Mouse (Mus musculus): Measurements from ENCODE around the gene Pabpc4. TPM values are rescaled to one million over a fixed set of nuclear protein-coding genes. Genes with fewer than 3 reads are reported as not detected.

The Pabpc4 gene
- total and polyA plus RNA-seq, 3 experiments = 394 to 684 TPM; not detected in 1

DNA sequence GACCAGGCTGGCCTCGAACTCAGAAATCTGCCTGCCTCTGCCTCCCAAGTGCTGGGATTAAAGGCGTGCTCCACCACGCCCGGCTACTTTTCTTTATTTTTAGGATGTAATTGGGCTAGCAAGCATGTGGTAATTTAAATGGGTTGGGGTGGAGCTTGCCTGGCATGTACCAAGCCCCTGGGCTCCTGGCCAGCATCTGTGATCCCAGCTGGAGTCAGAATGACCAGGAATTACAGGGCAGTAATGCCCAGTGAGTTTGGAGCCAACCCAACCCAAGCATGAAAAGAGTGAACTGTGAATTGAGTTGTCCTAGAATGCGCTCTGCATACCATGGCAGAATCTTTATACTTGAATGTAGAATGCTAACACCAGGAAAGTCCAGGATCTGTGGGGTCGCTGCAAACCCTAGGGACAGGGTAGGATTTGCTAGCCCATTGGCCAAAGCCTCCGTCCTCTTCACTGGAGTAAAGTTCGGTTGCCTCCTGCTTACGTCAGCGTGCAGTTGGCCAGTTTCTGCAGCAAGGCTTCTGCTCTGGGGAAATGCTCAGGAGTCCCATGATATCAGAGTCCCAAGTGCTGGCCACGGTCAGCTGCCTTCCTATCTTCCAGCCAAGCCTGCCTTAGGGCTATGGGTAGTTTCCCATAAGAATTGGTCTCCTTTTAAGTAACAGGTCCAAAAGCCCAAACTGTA lies 37.0 kb downstream of the Pabpc4 start:
- Histone ChIP-seq H3K27me3 (ENCODE audit: control insufficient read depth in 1 of 2, insufficient read depth in 2 of 2, low read length in 2 of 2) (no peaks in the 10 kb centered on the region), H3K9me3 (replicated peaks; ENCODE audit: insufficient read depth, low read length) (no peaks in the 10 kb centered on the region), H3K36me3 (ENCODE audit: control insufficient read depth in 1 of 2, insufficient read depth in 2 of 2, low read length in 2 of 2) (peaks cover 0 to 25% of the 10 kb centered on the region in 2 experiments; a peak in 2 of 4 replicates), H3K4me3 (ENCODE audit: control insufficient read depth in 1 of 2, insufficient read depth in 1 of 2, low read depth in 2 of 2, low read length in 2 of 2) (no peak overlapping the region), H3K9ac (ENCODE audit: control insufficient read depth, low read depth, low read length, poor library complexity, severe bottlenecking) (no peak overlapping the region), H3K79me2 (ENCODE audit: control insufficient read depth, insufficient read depth, low read length, poor library complexity) (no peaks in the 10 kb centered on the region), H3K27ac (ENCODE audit: control insufficient read depth, low read depth, low read length) (no peak overlapping the region), H3K4me1 (ENCODE audit: control insufficient read depth in 1 of 2, insufficient read depth in 2 of 2, low read length in 2 of 2) (no peaks in the 10 kb centered on the region)
- TF ChIP-seq SMC3 (IDR thresholded peaks at IDR 0.05; ENCODE audit: low read depth, low read length) (no peak), MYC (IDR thresholded peaks at IDR 0.05; ENCODE audit: low read depth, low read length) (no peak), ZNF384 (IDR thresholded peaks at IDR 0.05; ENCODE audit: low read depth, low read length) (no peak), MYB (IDR thresholded peaks at IDR 0.05; ENCODE audit: low read depth, low read length) (no peak), MAZ (IDR thresholded peaks at IDR 0.05; ENCODE audit: low read depth, low read length) (no peak), POLR2A (IDR thresholded peaks at IDR 0.05; ENCODE audit: control insufficient read depth in 1 of 2, insufficient read depth in 1 of 2, low read depth in 1 of 2, low read length in 2 of 2, poor library complexity in 1 of 2) (no peak), TCF12 (IDR thresholded peaks at IDR 0.05; ENCODE audit: low read depth, low read length) (no peak), ZMIZ1 (IDR thresholded peaks at IDR 0.05; ENCODE audit: low read depth, low read length) (no peak), ETS1 (IDR thresholded peaks at IDR 0.05; ENCODE audit: low read depth, low read length) (no peak), HCFC1 (IDR thresholded peaks at IDR 0.05; ENCODE audit: low read depth, low read length) (no peak), CHD2 (IDR thresholded peaks at IDR 0.05; ENCODE audit: low read length) (no peak), ZKSCAN1 (IDR thresholded peaks at IDR 0.05; ENCODE audit: low read depth, low read length) (no peak), KAT2A (conservative IDR thresholded peaks at IDR 0.05; ENCODE audit: low read depth, low read length) (no peak), E2F4 (IDR thresholded peaks at IDR 0.05; ENCODE audit: borderline replicate concordance, low read depth, low read length) (no peak), POLR2AphosphoS5 (IDR thresholded peaks at IDR 0.05; ENCODE audit: borderline replicate concordance, low read depth, low read length) (no peak)
- DNase-seq (ENCODE audit: low read depth, low spot score) = no peak

- Histone ChIP-seq H3K27ac (ENCODE audit: control insufficient read depth, low read depth, low read length) (no peak overlapping the region), H3K36me3 (ENCODE audit: control insufficient read depth in 1 of 2, insufficient read depth in 2 of 2, low read length in 2 of 2) (peaks cover 0 to 2% of the 10 kb centered on the region in 2 experiments; a peak in 2 of 4 replicates), H3K9ac (ENCODE audit: control insufficient read depth, low read depth, low read length, poor library complexity, severe bottlenecking) (no peak overlapping the region), H3K9me3 (replicated peaks; ENCODE audit: insufficient read depth, low read length) (no peaks in the 10 kb centered on the region), H3K4me1 (ENCODE audit: control insufficient read depth in 1 of 2, insufficient read depth in 2 of 2, low read length in 2 of 2) (0 out of 4 replicates have a peak, but pooled peaks cover 0 to 4% of the 10 kb centered on the region in 2 experiments), H3K27me3 (ENCODE audit: control insufficient read depth in 1 of 2, insufficient read depth in 2 of 2, low read length in 2 of 2) (no peaks in the 10 kb centered on the region), H3K4me3 (ENCODE audit: control insufficient read depth in 1 of 2, insufficient read depth in 1 of 2, low read depth in 2 of 2, low read length in 2 of 2) (no peak overlapping the region), H3K79me2 (ENCODE audit: control insufficient read depth, insufficient read depth, low read length, poor library complexity) (no peaks in the 10 kb centered on the region)
- peak; percentile 67 for DNase-seq (ENCODE audit: low read depth, low spot score)
- TF ChIP-seq USF2 (IDR thresholded peaks at IDR 0.05; ENCODE audit: borderline replicate concordance in 1 of 2, insufficient read depth in 1 of 2, low read depth in 1 of 2, low read length in 2 of 2) = no peak
- TF ChIP-seq MAX (IDR thresholded peaks at IDR 0.05; ENCODE audit: low read length) = no peak
- TF ChIP-seq ZKSCAN1 (IDR thresholded peaks at IDR 0.05; ENCODE audit: low read depth, low read length) = no peak
- no peak for TF ChIP-seq ZNF384 (IDR thresholded peaks at IDR 0.05; ENCODE audit: low read depth, low read length)
- no peak for TF ChIP-seq RCOR1 (IDR thresholded peaks at IDR 0.05; ENCODE audit: low read depth, low read length)
- no peak for TF ChIP-seq POLR2AphosphoS5 (IDR thresholded peaks at IDR 0.05; ENCODE audit: borderline replicate concordance, low read depth, low read length)
- peak; percentile 58 for TF ChIP-seq SMC3 (IDR thresholded peaks at IDR 0.05; ENCODE audit: low read depth, low read length)
- no peak for TF ChIP-seq SIN3A (IDR thresholded peaks at IDR 0.05; ENCODE audit: low read length)
- TF ChIP-seq E2F4 (IDR thresholded peaks at IDR 0.05; ENCODE audit: borderline replicate concordance, low read depth, low read length) = no peak
- TF ChIP-seq POLR2AphosphoS2 (IDR thresholded peaks at IDR 0.05; ENCODE audit: low read length) = no peak
- TF ChIP-seq CHD1 (IDR thresholded peaks at IDR 0.05; ENCODE audit: low read depth, low read length) = no peak
- TF ChIP-seq GABPA (IDR thresholded peaks at IDR 0.05; ENCODE audit: low read depth, low read length) = no peak
- no peak for TF ChIP-seq CHD2 (IDR thresholded peaks at IDR 0.05; ENCODE audit: low read length)
- no peak for TF ChIP-seq ETS1 (IDR thresholded peaks at IDR 0.05; ENCODE audit: low read depth, low read length)
- TF ChIP-seq CTCF (IDR thresholded peaks at IDR 0.05 in 2 of 3, conservative IDR thresholded peaks at IDR 0.05 in 1 of 3; ENCODE audit: control insufficient read depth in 1 of 3, insufficient read depth in 1 of 3, low read depth in 2 of 3, low read length in 3 of 3, poor library complexity in 1 of 3, severe bottlenecking in 1 of 3) = peak; percentile 43 to 88 (median 81); a peak in 5 of 6 replicates
- no peak for TF ChIP-seq GATA1 (IDR thresholded peaks at IDR 0.05; ENCODE audit: low read depth, low read length)
- no peak for TF ChIP-seq MAFK (IDR thresholded peaks at IDR 0.05; ENCODE audit: borderline replicate concordance, low read depth, low read length)
- TF ChIP-seq TCF12 (IDR thresholded peaks at IDR 0.05; ENCODE audit: low read depth, low read length) = no peak
- no peak for TF ChIP-seq HCFC1 (IDR thresholded peaks at IDR 0.05; ENCODE audit: low read depth, low read length)
- no peak for TF ChIP-seq MXI1 (IDR thresholded peaks at IDR 0.05; ENCODE audit: low read depth, low read length)
- TF ChIP-seq RAD21 (IDR thresholded peaks at IDR 0.05; ENCODE audit: low read depth, low read length) = peak; percentile 79
- TF ChIP-seq MAZ (IDR thresholded peaks at IDR 0.05; ENCODE audit: low read depth, low read length) = no peak
- no peak for TF ChIP-seq NRF1 (IDR thresholded peaks at IDR 0.05; ENCODE audit: insufficient read depth, low read depth, low read length, poor library complexity, severe bottlenecking)
- peak; percentile 52 for TF ChIP-seq ZC3H11A (IDR thresholded peaks at IDR 0.05; ENCODE audit: low read depth, low read length)
Measured at GRCm38 (mm10) chr4:123305789-123306188, 43.6 kb downstream of the Pabpc4 start.
